Mouse (Mus musculus) liver, adult 2 months (tissue): Measurements from ENCODE around the gene Kif3c. TPM values are rescaled to one million over a fixed set of nuclear protein-coding genes. Genes with fewer than 3 reads are reported as not detected.
A peak's percentile ranks its signal among the peaks of the same experiment; 100 is the strongest.

Experiments used
- DNase-seq: peaks from one replicate; pipeline ENCODE4 v3.0.0-alpha.2; 2011; ENCODE audit warnings: low read depth, low spot score; ENCODE audit errors: extremely low read depth
- H3K27ac ChIP-seq: fragments of 200-500 bp; replicated peaks from 2 replicates; pipeline ENCODE4 v1.5.1; 2012; ENCODE audit warnings: low read depth, mild to moderate bottlenecking, control low read depth, inconsistent platforms, low read length; ENCODE audit not compliant: insufficient read depth
- H3K27me3 ChIP-seq: fragments of 200-500 bp; 2 replicates; pipeline ENCODE4 v1.6.1; 2012; ENCODE audit warnings: mild to moderate bottlenecking, moderate library complexity, low read length, inconsistent platforms; ENCODE audit not compliant: control insufficient read depth, insufficient read depth
- H3K36me3 ChIP-seq: fragments of 200-500 bp; 2 replicates; pipeline ENCODE4 v1.6.1; 2012; ENCODE audit warnings: low read length, inconsistent platforms; ENCODE audit not compliant: control insufficient read depth, insufficient read depth
- H3K4me1 ChIP-seq: fragments of 200-500 bp; 2 replicates; pipeline ENCODE4 v1.6.1; 2011; ENCODE audit warnings: low read length; ENCODE audit not compliant: control insufficient read depth, insufficient read depth
- H3K4me3 ChIP-seq: fragments of 200-500 bp; 2 replicates; pipeline ENCODE4 v1.5.1; 2011; ENCODE audit warnings: low read depth, mild to moderate bottlenecking, control low read depth, low read length, moderate library complexity; ENCODE audit not compliant: insufficient read depth
- H3K79me2 ChIP-seq: fragments of 200-500 bp; 2 replicates; pipeline ENCODE4 v1.6.1; 2012; ENCODE audit warnings: inconsistent platforms, mild to moderate bottlenecking, low read length, moderate library complexity; ENCODE audit not compliant: control insufficient read depth, insufficient read depth
- H3K9ac ChIP-seq: fragments of 200-500 bp; 2 replicates; pipeline ENCODE4 v1.6.1; 2012; ENCODE audit warnings: low read depth, mild to moderate bottlenecking, control low read depth, inconsistent platforms, low read length
- CTCF ChIP-seq: fragments of 200-500 bp; IDR thresholded peaks from 2 replicates; pipeline ENCODE4 v1.5.1; 2011; ENCODE audit warnings: low read depth, low read length, control low read depth
- POLR2A ChIP-seq: fragments of 200-500 bp; IDR thresholded peaks from 2 replicates; pipeline ENCODE4 v1.6.1; 2011; ENCODE audit warnings: low read length, control low read depth; ENCODE audit not compliant: insufficient read depth; ENCODE audit errors: extremely low read depth
- WGBS: fragments of 180-500 bp; shearing (Covaris S2); methylation state at CpG from one replicate; pipeline ENCODE4 v1.1.7; 2018; 5-methylcytosine and 5-hydroxymethylcytosine counted together
- polyA plus RNA-seq: library from polyadenylated mRNA; depleted of rRNA; stranded (reverse); fragments of >200 nt; gene quantifications from 2 replicates; pipeline ENCODE4 v1.2.3, GENCODE M21; 2012; rRNA removed
- total RNA-seq: library from RNA; depleted of rRNA; stranded (reverse); fragments of >200 nt; gene quantifications from 2 replicates; pipeline ENCODE4 v1.2.3, GENCODE M21; 2014; rRNA removed

Gene Kif3c
- total RNA-seq: 0.55 and 1.0 TPM in 2 replicates
- 0.68 and 0.99 TPM in 2 replicates for polyA plus RNA-seq

- H3K27me3 ChIP-seq: no peaks in the 10 kb centered on the region
- 11% methylated on average over 48 of the region's 48 CpGs for WGBS
- H3K36me3 ChIP-seq: no peaks in the 10 kb centered on the region
- no peak within 1 kb of the TSS for H3K27ac ChIP-seq
- H3K9ac ChIP-seq: peak within 1 kb of the TSS; percentile 66
- TF ChIP-seq CTCF (no peak), POLR2A (no peak)
- no peaks in the 10 kb centered on the region for H3K79me2 ChIP-seq
- peaks cover 2% of the 10 kb centered on the region for H3K4me1 ChIP-seq
- peak within 1 kb of the TSS; percentile 92 for H3K4me3 ChIP-seq
- DNase-seq: peak; percentile 32
Observed at GRCm38 (mm10) chr12:3364508-3365448, at the start of gene Kif3c. Gene Kif3c (plus strand): TSS chr12:3365132.

- DNase-seq: no peak
- no peaks in the 10 kb centered on the region for H3K4me1 ChIP-seq
- no peaks in the 10 kb centered on the region for H3K79me2 ChIP-seq
- H3K9ac ChIP-seq: no peak overlapping the region
- H3K27ac ChIP-seq: no peak overlapping the region
- H3K4me3 ChIP-seq: no peak overlapping the region
- H3K36me3 ChIP-seq: no peaks in the 10 kb centered on the region
- no peak for TF ChIP-seq CTCF
- no peak for TF ChIP-seq POLR2A
- H3K27me3 ChIP-seq: no peaks in the 10 kb centered on the region
- 70% methylated on average over 2 of the region's 2 CpGs for WGBS
Observed at GRCm38 (mm10) chr12:3316083-3316482, 48.8 kb upstream of the Kif3c start.

GRCm38 (mm10) chr12:3316937-3317336, 48.0 kb upstream of the Kif3c start:
- 66% methylated on average over 3 of the region's 3 CpGs for WGBS
- Histone ChIP-seq H3K27ac (no peak overlapping the region), H3K4me1 (no peaks in the 10 kb centered on the region), H3K79me2 (no peaks in the 10 kb centered on the region), H3K9ac (no peak overlapping the region), H3K36me3 (no peaks in the 10 kb centered on the region), H3K27me3 (no peaks in the 10 kb centered on the region), H3K4me3 (no peak overlapping the region)
- DNase-seq: no peak
- TF ChIP-seq POLR2A: no peak

GRCm38 (mm10) chr12:3319377-3319776, 45.6 kb upstream of the Kif3c start:
- no peak for TF ChIP-seq POLR2A
- no peaks in the 10 kb centered on the region for H3K36me3 ChIP-seq
- H3K79me2 ChIP-seq: no peaks in the 10 kb centered on the region
- H3K9ac ChIP-seq: no peak overlapping the region
- H3K27ac ChIP-seq: no peak overlapping the region
- DNase-seq: no peak
- H3K4me1 ChIP-seq: no peaks in the 10 kb centered on the region
- H3K27me3 ChIP-seq: no peaks in the 10 kb centered on the region
- no peak overlapping the region for H3K4me3 ChIP-seq
- WGBS: 67% methylated on average over 4 of the region's 4 CpGs

GRCm38 (mm10) chr12:3323241-3323640, 41.7 kb upstream of the Kif3c start:
- Histone ChIP-seq H3K79me2 (no peaks in the 10 kb centered on the region), H3K4me1 (no peaks in the 10 kb centered on the region), H3K4me3 (no peak overlapping the region), H3K27ac (no peak overlapping the region), H3K9ac (no peak overlapping the region), H3K27me3 (no peaks in the 10 kb centered on the region), H3K36me3 (no peaks in the 10 kb centered on the region)
- no peak for TF ChIP-seq POLR2A
- TF ChIP-seq CTCF: no peak
- no peak for DNase-seq
- 77% methylated on average over 6 of the region's 6 CpGs for WGBS

GRCm38 (mm10) chr12:3325232-3325631, 39.7 kb upstream of the Kif3c start:
- DNase-seq: no peak
- Histone ChIP-seq H3K27me3 (no peaks in the 10 kb centered on the region), H3K36me3 (no peaks in the 10 kb centered on the region), H3K4me1 (no peaks in the 10 kb centered on the region), H3K79me2 (no peaks in the 10 kb centered on the region), H3K4me3 (no peak overlapping the region), H3K9ac (no peak overlapping the region), H3K27ac (no peak overlapping the region)
- no peak for TF ChIP-seq POLR2A
- TF ChIP-seq CTCF: no peak
- WGBS: 83% methylated on average over 2 of the region's 2 CpGs
